Mouse (Mus musculus): ENCODE data around the gene Gimap1. TPM values are rescaled to one million over a fixed set of nuclear protein-coding genes. Genes with fewer than 3 reads are reported as not detected.

Gene Gimap1
- polyA plus RNA-seq, 1 experiment from 2014 or later, result 5.5 TPM

DNA sequence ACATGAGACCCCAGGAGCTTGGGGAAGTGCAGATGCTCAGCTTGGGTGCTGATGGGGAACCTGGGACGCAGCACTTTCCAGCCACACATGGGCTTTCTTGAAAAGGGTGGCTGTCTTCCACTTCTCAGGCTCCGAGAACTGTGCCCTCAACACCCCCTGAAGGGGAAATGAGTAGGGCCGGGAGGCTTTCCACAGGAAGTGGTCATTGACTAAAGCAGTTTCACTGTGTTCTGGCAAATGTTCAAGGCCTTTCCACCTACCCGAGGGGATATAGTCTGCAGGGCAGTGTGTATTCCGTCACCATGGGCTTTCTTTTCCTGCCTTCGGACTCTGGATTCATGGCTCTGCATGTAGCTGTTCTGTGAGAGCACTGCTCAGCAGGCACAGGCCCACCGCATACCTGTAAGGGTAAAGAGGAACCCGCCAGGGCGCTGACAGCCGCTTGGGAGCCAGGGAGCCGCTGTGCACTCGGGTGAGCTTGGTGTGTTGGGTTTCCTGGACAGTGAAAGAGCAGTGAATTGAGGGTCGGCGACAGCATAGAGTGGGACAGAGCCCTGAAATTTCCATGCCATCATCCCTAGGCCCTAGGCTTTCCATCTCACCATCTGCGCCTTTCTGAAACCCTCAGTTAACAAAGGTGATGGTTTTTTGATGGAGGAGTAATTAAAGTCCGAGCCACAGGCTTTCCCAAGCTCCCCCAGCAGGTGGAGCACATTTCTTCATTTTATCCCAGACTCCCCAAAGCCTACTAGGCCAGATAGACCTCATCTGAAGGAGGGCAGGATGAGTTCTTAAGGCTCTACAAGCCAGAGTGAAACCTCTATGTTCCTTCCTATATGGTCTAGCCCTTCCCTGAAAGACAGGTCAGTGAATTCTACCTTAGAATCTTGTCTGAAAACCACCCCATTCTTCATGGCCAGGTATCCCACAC, 7.4 kb downstream of the Gimap1 start, which contains the start of gene Gimap5:
Gene Gimap5, plus strand, starts transcription at position 239 of the 931 bp plus-strand sequence.
- Histone ChIP-seq H3K36me3 (ENCODE audit: control insufficient read depth, insufficient read depth) (no peaks in the 10 kb centered on the region), H3K9me3 (ENCODE audit: control insufficient read depth, low read length) (no peaks in the 10 kb centered on the region), H3K9ac (replicated peaks; ENCODE audit: low read depth, low read length) (no peak within 1 kb of the TSS), H3K4me1 (replicated peaks; ENCODE audit: control insufficient read depth, insufficient read depth, low read length) (0 out of 2 replicates have a peak, but pooled peaks cover 4% of the 10 kb centered on the region), H3K27me3 (replicated peaks; ENCODE audit: control insufficient read depth, insufficient read depth, low read length) (peaks cover 19% of the 10 kb centered on the region), H3K4me2 (ENCODE audit: low read length) (no peak within 1 kb of the TSS), H3K27ac (ENCODE audit: low read length) (no peak within 1 kb of the TSS), H3K4me3 (replicated peaks; ENCODE audit: low read length) (no peak within 1 kb of the TSS)
- ATAC-seq, result no peak
- WGBS, result 45% methylated on average over 16 of the region's 16 CpGs

DNA sequence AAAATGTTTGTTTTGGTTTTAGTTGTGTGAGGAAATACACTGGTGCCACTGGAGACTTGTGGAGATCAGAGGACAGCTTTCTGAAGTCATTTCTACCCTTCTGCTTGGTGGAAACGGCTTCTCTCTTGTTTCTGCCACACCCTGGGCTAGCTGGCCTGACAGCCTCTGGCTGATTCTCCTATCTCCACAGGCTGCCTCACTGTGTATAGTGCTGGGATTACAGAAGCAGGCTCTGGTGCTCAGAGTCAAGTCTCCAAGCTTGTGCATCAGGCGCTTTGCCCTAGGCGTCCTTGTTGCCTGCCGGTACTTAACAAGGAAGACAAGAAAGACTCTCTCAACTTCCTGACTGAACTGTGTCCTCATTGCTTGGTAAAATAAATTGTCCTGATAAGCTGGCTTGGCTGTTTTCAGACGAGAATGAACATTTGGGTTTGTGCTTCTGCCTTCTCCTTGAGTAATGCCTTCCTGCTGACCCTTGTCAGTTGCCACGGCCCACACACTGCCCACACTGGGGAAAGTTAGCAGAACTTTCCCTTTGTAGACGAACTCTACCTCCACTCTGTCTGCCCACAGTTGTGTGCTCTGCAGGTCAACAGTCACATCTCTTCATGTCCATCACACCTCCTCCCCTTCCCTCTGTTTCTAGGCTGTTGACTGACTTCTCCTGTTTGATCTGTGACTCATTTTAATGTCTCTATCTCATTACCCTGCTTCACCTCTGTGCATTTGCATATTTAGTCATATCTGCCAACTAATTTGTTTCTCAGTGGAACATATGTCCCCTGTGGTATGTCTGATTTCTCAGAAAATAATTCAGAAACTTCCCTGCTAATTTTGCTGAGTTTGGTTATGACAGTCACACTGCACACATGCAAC, 8.5 kb downstream of the Gimap1 start:
- Histone ChIP-seq H3K4me2 (ENCODE audit: low read length) (no peak overlapping the region), H3K9ac (replicated peaks; ENCODE audit: low read depth, low read length) (no peak overlapping the region), H3K4me3 (replicated peaks; ENCODE audit: low read length) (no peak overlapping the region), H3K27ac (ENCODE audit: low read length) (no peak overlapping the region), H3K36me3 (ENCODE audit: control insufficient read depth, insufficient read depth) (no peaks in the 10 kb centered on the region), H3K27me3 (replicated peaks; ENCODE audit: control insufficient read depth, insufficient read depth, low read length) (peaks cover 10% of the 10 kb centered on the region; the same call in 1 of the 2 replicates), H3K4me1 (replicated peaks; ENCODE audit: control insufficient read depth, insufficient read depth, low read length) (0 out of 2 replicates have a peak, but pooled peaks cover 4% of the 10 kb centered on the region), H3K9me3 (ENCODE audit: control insufficient read depth, low read length) (no peaks in the 10 kb centered on the region)
- ATAC-seq, result no peak
- whole genome bisulfite sequencing, result 75% methylated on average over 7 of the region's 7 CpGs

DNA sequence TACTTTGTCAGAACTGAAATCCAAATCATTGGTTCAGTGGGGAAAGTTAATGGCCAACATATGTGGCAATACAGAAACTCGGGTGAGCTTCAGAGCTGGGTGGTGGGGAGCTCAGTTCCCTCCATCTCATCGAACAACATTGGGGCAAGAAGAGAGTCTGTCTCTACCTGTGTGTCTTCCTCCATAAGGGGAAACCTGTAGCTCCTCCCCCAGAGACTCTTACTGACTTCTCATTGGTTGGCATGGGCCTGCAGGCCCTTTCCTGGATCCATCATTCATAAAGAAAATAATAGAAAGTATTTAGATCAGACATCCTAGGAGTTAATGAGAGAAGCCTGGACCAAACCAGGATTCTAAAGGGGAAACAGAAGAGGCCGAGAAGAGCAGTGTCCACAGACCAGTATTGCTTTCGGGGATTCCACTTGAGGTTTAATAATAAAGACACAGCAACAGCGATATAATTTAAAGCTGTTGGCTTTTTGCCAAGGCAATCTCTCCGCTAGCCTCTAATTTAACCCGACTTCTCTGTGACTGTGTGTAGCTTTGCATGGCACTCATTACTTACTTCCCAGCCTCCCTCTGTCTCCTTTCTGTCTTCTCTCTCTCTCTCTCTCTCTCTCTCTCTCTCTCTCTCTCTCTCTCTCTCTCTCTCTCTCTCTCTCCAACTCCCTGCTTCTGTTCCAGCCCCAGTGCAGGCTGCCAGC, 24.9 kb downstream of the Gimap1 start:
- no peak for ATAC-seq
- H3K4me2 ChIP-seq (ENCODE audit: low read length), result no peak overlapping the region
- H3K4me1 ChIP-seq (replicated peaks; ENCODE audit: control insufficient read depth, insufficient read depth, low read length), result no peaks in the 10 kb centered on the region
- no peaks in the 10 kb centered on the region for H3K36me3 ChIP-seq (ENCODE audit: control insufficient read depth, insufficient read depth)
- no peak overlapping the region for H3K4me3 ChIP-seq (replicated peaks; ENCODE audit: low read length)
- H3K27ac ChIP-seq (ENCODE audit: low read length), result no peak overlapping the region
- H3K27me3 ChIP-seq (replicated peaks; ENCODE audit: control insufficient read depth, insufficient read depth, low read length), result no peaks in the 10 kb centered on the region
- no peaks in the 10 kb centered on the region for H3K9me3 ChIP-seq (ENCODE audit: control insufficient read depth, low read length)
- WGBS, result 60% methylated on average over 7 of the region's 7 CpGs
- no peak overlapping the region for H3K9ac ChIP-seq (replicated peaks; ENCODE audit: low read depth, low read length)

DNA sequence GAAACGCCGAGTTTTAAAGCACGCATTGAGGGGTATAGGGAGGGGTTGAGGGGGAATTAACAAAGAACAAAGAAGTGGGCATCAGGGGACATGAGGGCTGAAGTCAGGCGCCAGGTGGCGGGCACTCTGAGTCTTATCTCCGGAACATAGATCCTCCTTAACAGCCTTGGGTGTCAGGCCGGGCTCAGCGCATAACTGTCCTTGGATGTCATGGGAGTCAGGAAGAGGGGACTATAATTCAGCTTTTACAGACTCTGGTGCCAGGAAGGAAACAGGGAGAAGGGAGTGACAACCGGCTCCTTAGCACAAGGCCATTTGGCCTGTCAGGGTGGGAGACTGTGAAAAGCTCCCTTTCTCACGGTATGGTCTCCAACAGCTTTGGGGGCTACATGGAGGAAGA, 25.6 kb downstream of the Gimap1 start:
- Histone ChIP-seq H3K9ac (replicated peaks; ENCODE audit: low read depth, low read length) (no peak overlapping the region), H3K4me1 (replicated peaks; ENCODE audit: control insufficient read depth, insufficient read depth, low read length) (no peaks in the 10 kb centered on the region)

DNA sequence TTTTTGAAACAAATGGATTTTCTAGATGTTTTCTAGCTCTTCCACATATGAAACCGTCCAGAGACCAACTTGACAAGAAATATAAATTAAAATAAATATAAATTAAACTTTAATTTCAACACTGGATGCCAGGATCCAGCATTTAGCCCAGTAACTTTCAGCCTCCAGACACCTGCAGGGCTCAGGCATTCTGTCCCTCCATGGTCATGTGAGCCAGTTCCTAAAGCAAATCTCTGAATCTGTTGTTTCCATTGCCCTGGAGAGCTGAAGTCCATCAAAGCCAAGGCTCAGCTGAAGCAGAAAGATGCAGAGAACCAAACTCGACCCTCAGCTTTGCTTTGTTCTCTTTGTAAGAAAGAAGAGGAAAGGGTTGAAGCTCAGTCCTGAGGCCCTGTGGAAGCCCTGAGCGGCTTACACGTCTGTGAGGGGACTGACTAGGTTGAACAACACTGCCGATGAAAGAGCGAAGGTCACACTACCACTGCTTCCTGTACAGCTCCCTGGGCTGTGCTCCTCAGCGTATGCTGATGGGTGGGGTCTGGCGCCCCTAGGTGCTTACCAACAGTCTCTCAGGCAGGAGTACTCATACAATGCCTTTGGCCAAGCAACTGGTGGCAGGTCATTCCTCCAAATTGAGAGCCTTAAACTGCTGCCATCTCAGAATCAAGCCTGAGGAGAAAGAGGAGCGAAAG, 29.5 kb downstream of the Gimap1 start:
- no peak for ATAC-seq

More for the DNA sequence above, 25.6 kb downstream of the Gimap1 start:
- no peak overlapping the region for H3K4me2 ChIP-seq (ENCODE audit: low read length)
- no peaks in the 10 kb centered on the region for H3K36me3 ChIP-seq (ENCODE audit: control insufficient read depth, insufficient read depth)
- no peak overlapping the region for H3K27ac ChIP-seq (ENCODE audit: low read length)
- H3K27me3 ChIP-seq (replicated peaks; ENCODE audit: control insufficient read depth, insufficient read depth, low read length), result no peaks in the 10 kb centered on the region
- 92% methylated on average over 10 of the region's 10 CpGs for WGBS
- no peaks in the 10 kb centered on the region for H3K9me3 ChIP-seq (ENCODE audit: control insufficient read depth, low read length)
- H3K4me3 ChIP-seq (replicated peaks; ENCODE audit: low read length), result no peak overlapping the region
- ATAC-seq, result no peak

GRCm38 (mm10) chr6:48768933-48769332, 30.1 kb downstream of the Gimap1 start:
- no peaks in the 10 kb centered on the region for H3K27me3 ChIP-seq (replicated peaks; ENCODE audit: control insufficient read depth, insufficient read depth, low read length)
- no peak overlapping the region for H3K9ac ChIP-seq (replicated peaks; ENCODE audit: low read depth, low read length)
- H3K27ac ChIP-seq (ENCODE audit: low read length), result no peak overlapping the region
- no peak overlapping the region for H3K4me2 ChIP-seq (ENCODE audit: low read length)
- no peaks in the 10 kb centered on the region for H3K9me3 ChIP-seq (ENCODE audit: control insufficient read depth, low read length)
- WGBS, result 90% methylated on average over 3 of the region's 3 CpGs
- ATAC-seq, result no peak
- H3K36me3 ChIP-seq (ENCODE audit: control insufficient read depth, insufficient read depth), result no peaks in the 10 kb centered on the region
- no peak overlapping the region for H3K4me3 ChIP-seq (replicated peaks; ENCODE audit: low read length)
- H3K4me1 ChIP-seq (replicated peaks; ENCODE audit: control insufficient read depth, insufficient read depth, low read length), result no peaks in the 10 kb centered on the region

More for the DNA sequence above, 29.5 kb downstream of the Gimap1 start:
- H3K36me3 ChIP-seq (ENCODE audit: control insufficient read depth, insufficient read depth), result no peaks in the 10 kb centered on the region
- no peaks in the 10 kb centered on the region for H3K9me3 ChIP-seq (ENCODE audit: control insufficient read depth, low read length)
- no peaks in the 10 kb centered on the region for H3K4me1 ChIP-seq (replicated peaks; ENCODE audit: control insufficient read depth, insufficient read depth, low read length)
- H3K4me3 ChIP-seq (replicated peaks; ENCODE audit: low read length), result no peak overlapping the region
- no peak overlapping the region for H3K4me2 ChIP-seq (ENCODE audit: low read length)
- no peak overlapping the region for H3K9ac ChIP-seq (replicated peaks; ENCODE audit: low read depth, low read length)
- H3K27ac ChIP-seq (ENCODE audit: low read length), result no peak overlapping the region
- no peaks in the 10 kb centered on the region for H3K27me3 ChIP-seq (replicated peaks; ENCODE audit: control insufficient read depth, insufficient read depth, low read length)
- 76% methylated on average over 9 of the region's 9 CpGs for WGBS

DNA sequence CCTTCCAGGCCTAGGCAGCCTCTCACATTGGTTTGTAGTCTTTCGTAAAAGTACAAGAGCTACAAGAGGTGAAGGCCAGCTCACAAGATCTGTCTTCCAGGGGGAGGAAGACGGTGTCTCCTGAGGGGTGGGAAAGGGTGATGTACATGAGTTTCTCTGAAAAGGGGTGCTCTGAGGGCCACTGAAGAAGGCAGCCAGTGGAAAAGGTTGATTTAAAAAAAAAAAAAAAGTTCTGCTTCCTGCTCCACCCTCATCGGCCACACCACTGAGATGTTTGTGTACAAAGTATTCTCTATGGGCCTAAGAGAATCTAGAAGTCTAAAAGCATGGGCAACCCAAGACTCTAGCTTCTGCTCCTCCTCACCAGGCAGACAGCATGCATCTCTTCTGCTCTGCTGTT, 31.8 kb downstream of the Gimap1 start, which contains the start of gene Gimap3:
Gene Gimap3, minus strand, starts transcription at position 156 of the 400 bp plus-strand sequence.
- no peak for ATAC-seq
- H3K4me3 ChIP-seq (replicated peaks; ENCODE audit: low read length), result no peak within 1 kb of the TSS
- 94% methylated on average over 3 of the region's 3 CpGs for whole genome bisulfite sequencing
- H3K27ac ChIP-seq (ENCODE audit: low read length), result no peak within 1 kb of the TSS
- H3K36me3 ChIP-seq (ENCODE audit: control insufficient read depth, insufficient read depth), result no peaks in the 10 kb centered on the region
- H3K27me3 ChIP-seq (replicated peaks; ENCODE audit: control insufficient read depth, insufficient read depth, low read length), result no peaks in the 10 kb centered on the region
- H3K4me1 ChIP-seq (replicated peaks; ENCODE audit: control insufficient read depth, insufficient read depth, low read length), result no peaks in the 10 kb centered on the region
- no peak within 1 kb of the TSS for H3K4me2 ChIP-seq (ENCODE audit: low read length)
- no peak within 1 kb of the TSS for H3K9ac ChIP-seq (replicated peaks; ENCODE audit: low read depth, low read length)
- no peaks in the 10 kb centered on the region for H3K9me3 ChIP-seq (ENCODE audit: control insufficient read depth, low read length)

- no peaks in the 10 kb centered on the region for H3K4me1 ChIP-seq (replicated peaks; ENCODE audit: control insufficient read depth, insufficient read depth, low read length)
- no peak overlapping the region for H3K9ac ChIP-seq (replicated peaks; ENCODE audit: low read depth, low read length)
- peak; percentile 58; the same call in 1 of the 2 replicates for ATAC-seq
- H3K4me2 ChIP-seq (ENCODE audit: low read length), result no peak overlapping the region
- no peak overlapping the region for H3K27ac ChIP-seq (ENCODE audit: low read length)
- H3K36me3 ChIP-seq (ENCODE audit: control insufficient read depth, insufficient read depth), result no peaks in the 10 kb centered on the region
- H3K27me3 ChIP-seq (replicated peaks; ENCODE audit: control insufficient read depth, insufficient read depth, low read length), result no peaks in the 10 kb centered on the region
- WGBS, result 9% methylated on average over 8 of the region's 8 CpGs
- no peaks in the 10 kb centered on the region for H3K9me3 ChIP-seq (ENCODE audit: control insufficient read depth, low read length)
- no peak overlapping the region for H3K4me3 ChIP-seq (replicated peaks; ENCODE audit: low read length)
Measured at GRCm38 (mm10) chr6:48772030-48772429, 33.2 kb downstream of the Gimap1 start.

Data from forebrain, embryonic 16.5 days (tissue).